Mouse (Mus musculus) embryonic facial prominence, embryonic 15.5 days (tissue): ENCODE data around the gene Olfr373. TPM values are rescaled to one million over a fixed set of nuclear protein-coding genes. Genes with fewer than 3 reads are reported as not detected.
"Not testable (repeated sequence)": the region's sequence is repeated elsewhere in the genome, so short reads cannot be mapped to it uniquely, and the experiment has no call there.

Experiments
- ATAC-seq: fragments of 200-750 bp; cut with Nextera tagmentation; 2 replicates; pipeline ENCODE4 v1.8.0; 2017; ENCODE audit warnings: low read depth, moderate TSS enrichment; ENCODE audit not compliant: insufficient number of reproducible peaks, low FRiP score, low TSS enrichment
- H3K27ac ChIP-seq: fragments of 300-500 bp; sonication (generic); replicated peaks from 2 replicates; pipeline ENCODE4 v1.5.1; 2015; ENCODE audit warnings: mild to moderate bottlenecking, inconsistent platforms
- H3K27me3 ChIP-seq: fragments of 300-500 bp; sonication (generic); 2 replicates; pipeline ENCODE4 v1.6.1; 2015; ENCODE audit warnings: inconsistent platforms
- H3K36me3 ChIP-seq: fragments of 300-500 bp; sonication (generic); 2 replicates; pipeline ENCODE4 v1.6.1; 2015; ENCODE audit warnings: mild to moderate bottlenecking, inconsistent platforms
- H3K4me1 ChIP-seq: fragments of 300-500 bp; sonication (generic); 2 replicates; pipeline ENCODE4 v1.6.1; 2015; ENCODE audit warnings: inconsistent platforms
- H3K4me2 ChIP-seq: fragments of 300-500 bp; sonication (generic); replicated peaks from 2 replicates; pipeline ENCODE4 v1.6.1; 2015; ENCODE audit warnings: mild to moderate bottlenecking, inconsistent platforms
- H3K4me3 ChIP-seq: fragments of 300-500 bp; sonication (generic); replicated peaks from 2 replicates; pipeline ENCODE4 v1.5.1; 2015; ENCODE audit warnings: mild to moderate bottlenecking, inconsistent platforms
- H3K9ac ChIP-seq: fragments of 300-500 bp; sonication (generic); 2 replicates; pipeline ENCODE4 v1.6.1; 2015; ENCODE audit warnings: inconsistent platforms
- H3K9me3 ChIP-seq: fragments of 300-500 bp; sonication (generic); replicated peaks from 2 replicates; pipeline ENCODE4 v1.6.1; 2016; ENCODE audit warnings: inconsistent platforms
- WGBS: fragments of 180-500 bp; shearing (Covaris S2); methylation state at CpG from one replicate; pipeline ENCODE4 v1.1.7; 2015; 5-methylcytosine and 5-hydroxymethylcytosine counted together
- polyA plus RNA-seq: library from polyadenylated mRNA; unstranded; fragments of >200 nt; fragmentation: Nextera tagmentation; extraction: Ambion mirVana; gene quantifications from 2 replicates; pipeline ENCODE4 v1.2.1, GENCODE M21; 2015

The Olfr373 gene
- polyA plus RNA-seq, 1 experiment from 2014 or later, result 0.17 TPM

- no peak overlapping the region for H3K4me2 ChIP-seq
- H3K9ac ChIP-seq, result no peak overlapping the region
- H3K27me3 ChIP-seq, result no peaks in the 10 kb centered on the region
- no peaks in the 10 kb centered on the region for H3K9me3 ChIP-seq
- H3K4me3 ChIP-seq, result no peak overlapping the region
- 73% methylated on average over 6 of the region's 6 CpGs for WGBS
- ATAC-seq, result no peak
- no peaks in the 10 kb centered on the region for H3K4me1 ChIP-seq
- no peaks in the 10 kb centered on the region for H3K36me3 ChIP-seq
- no peak overlapping the region for H3K27ac ChIP-seq
These were observed 27.9 kb downstream of the Olfr373 start for GRCm38 (mm10) chr8:72110876-72111275.

GRCm38 (mm10) chr8:72112486-72112885 lies 29.5 kb downstream of the Olfr373 start:
- 66% methylated on average over 3 of the region's 3 CpGs for WGBS
- no peaks in the 10 kb centered on the region for H3K4me1 ChIP-seq

GRCm38 (mm10) chr8:72115202-72115601 lies 32.2 kb downstream of the Olfr373 start:
- H3K4me1 ChIP-seq, result no peaks in the 10 kb centered on the region
- H3K4me3 ChIP-seq, result no peak overlapping the region
- no peak overlapping the region for H3K4me2 ChIP-seq
- no peak for ATAC-seq
- no peaks in the 10 kb centered on the region for H3K27me3 ChIP-seq
- H3K9ac ChIP-seq, result no peak overlapping the region
- H3K9me3 ChIP-seq, result no peaks in the 10 kb centered on the region
- no peaks in the 10 kb centered on the region for H3K36me3 ChIP-seq
- 81% methylated on average over 2 of the region's 2 CpGs for WGBS
- H3K27ac ChIP-seq, result no peak overlapping the region

More at GRCm38 (mm10) chr8:72112486-72112885, 29.5 kb downstream of the Olfr373 start:
- Histone ChIP-seq H3K9me3 (no peaks in the 10 kb centered on the region), H3K27me3 (no peaks in the 10 kb centered on the region), H3K9ac (no peak overlapping the region), H3K36me3 (no peaks in the 10 kb centered on the region), H3K4me2 (no peak overlapping the region), H3K4me3 (no peak overlapping the region), H3K27ac (no peak overlapping the region)
- no peak for ATAC-seq

- Histone ChIP-seq H3K4me3 (no peak overlapping the region), H3K27ac (no peak overlapping the region), H3K9ac (no peak overlapping the region), H3K9me3 (no peaks in the 10 kb centered on the region), H3K4me1 (no peaks in the 10 kb centered on the region), H3K27me3 (no peaks in the 10 kb centered on the region), H3K36me3 (no peaks in the 10 kb centered on the region), H3K4me2 (no peak overlapping the region)
- 61% methylated on average over 4 of the region's 4 CpGs for WGBS
- no peak for ATAC-seq
These were observed 35.6 kb downstream of the Olfr373 start for GRCm38 (mm10) chr8:72118616-72119015.

GRCm38 (mm10) chr8:72121486-72121885 lies 38.5 kb downstream of the Olfr373 start:
- H3K27ac ChIP-seq, H3K9ac ChIP-seq, H3K9me3 ChIP-seq, H3K4me3 ChIP-seq, H3K36me3 ChIP-seq, H3K4me2 ChIP-seq, H3K4me1 ChIP-seq, ATAC-seq, H3K27me3 ChIP-seq: not testable (repeated sequence)
- 47% methylated on average over 3 of the region's 3 CpGs for WGBS

GRCm38 (mm10) chr8:72121997-72122396 lies 39.0 kb downstream of the Olfr373 start:
- no peaks in the 10 kb centered on the region for H3K4me1 ChIP-seq
- no peaks in the 10 kb centered on the region for H3K27me3 ChIP-seq
- H3K9ac ChIP-seq, result no peak overlapping the region
- no peak overlapping the region for H3K27ac ChIP-seq
- H3K4me2 ChIP-seq, result no peak overlapping the region
- no peak overlapping the region for H3K4me3 ChIP-seq
- no peak for ATAC-seq
- H3K9me3 ChIP-seq, result no peaks in the 10 kb centered on the region
- 21% methylated on average over 1 of the region's 1 CpGs for WGBS
- H3K36me3 ChIP-seq, result no peaks in the 10 kb centered on the region

GRCm38 (mm10) chr8:72127834-72128233 lies 44.9 kb downstream of the Olfr373 start:
- Histone ChIP-seq H3K9me3 (no peaks in the 10 kb centered on the region), H3K4me2 (no peak overlapping the region)

GRCm38 (mm10) chr8:72131251-72131650 lies 48.3 kb downstream of the Olfr373 start:
- Histone ChIP-seq H3K27me3 (no peaks in the 10 kb centered on the region), H3K4me1 (peaks cover 4% of the 10 kb centered on the region; the same call in 1 of the 2 replicates), H3K9me3 (no peaks in the 10 kb centered on the region), H3K27ac (no peak overlapping the region), H3K4me2 (no peak overlapping the region), H3K36me3 (no peaks in the 10 kb centered on the region), H3K9ac (no peak overlapping the region), H3K4me3 (no peak overlapping the region)
- no peak for ATAC-seq
- 52% methylated on average over 2 of the region's 2 CpGs for WGBS

More at GRCm38 (mm10) chr8:72127834-72128233, 44.9 kb downstream of the Olfr373 start:
- Histone ChIP-seq H3K4me3 (no peak overlapping the region), H3K27ac (no peak overlapping the region), H3K4me1 (no peaks in the 10 kb centered on the region), H3K27me3 (no peaks in the 10 kb centered on the region), H3K9ac (no peak overlapping the region), H3K36me3 (no peaks in the 10 kb centered on the region)
- 85% methylated on average over 1 of the region's 1 CpGs for WGBS
- no peak for ATAC-seq

GRCm38 (mm10) chr8:72131901-72132300 lies 48.9 kb downstream of the Olfr373 start:
- Histone ChIP-seq H3K9me3 (no peaks in the 10 kb centered on the region), H3K4me3 (no peak overlapping the region), H3K27ac (no peak overlapping the region), H3K9ac (no peak overlapping the region), H3K27me3 (no peaks in the 10 kb centered on the region), H3K4me2 (no peak overlapping the region), H3K4me1 (peaks cover 7% of the 10 kb centered on the region), H3K36me3 (no peaks in the 10 kb centered on the region)
- no peak for ATAC-seq
- WGBS, result 65% methylated on average over 2 of the region's 2 CpGs

GRCm38 (mm10) chr8:72132417-72132816 lies 49.4 kb downstream of the Olfr373 start:
- Histone ChIP-seq H3K9ac (no peak overlapping the region), H3K27me3 (no peaks in the 10 kb centered on the region), H3K4me1 (peaks cover 12% of the 10 kb centered on the region), H3K9me3 (no peaks in the 10 kb centered on the region), H3K36me3 (no peaks in the 10 kb centered on the region), H3K4me2 (no peak overlapping the region), H3K27ac (no peak overlapping the region), H3K4me3 (no peak overlapping the region)
- no peak for ATAC-seq
- 74% methylated on average over 1 of the region's 1 CpGs for WGBS

- no peaks in the 10 kb centered on the region for H3K9me3 ChIP-seq
- no peak for ATAC-seq
- H3K27me3 ChIP-seq, result no peaks in the 10 kb centered on the region
- no peak overlapping the region for H3K4me2 ChIP-seq
- H3K4me1 ChIP-seq, result peaks cover 17% of the 10 kb centered on the region
- 68% methylated on average over 1 of the region's 1 CpGs for WGBS
- H3K9ac ChIP-seq, result no peak overlapping the region
- no peak overlapping the region for H3K4me3 ChIP-seq
- H3K36me3 ChIP-seq, result no peaks in the 10 kb centered on the region
- no peak overlapping the region; the same call in 1 of the 2 replicates for H3K27ac ChIP-seq
These were observed 49.9 kb downstream of the Olfr373 start for GRCm38 (mm10) chr8:72132891-72133290.

GRCm38 (mm10) chr8:72133507-72133906 lies 50.5 kb downstream of the Olfr373 start:
- peaks cover 21% of the 10 kb centered on the region for H3K4me1 ChIP-seq
- no peak overlapping the region for H3K27ac ChIP-seq
- no peak overlapping the region for H3K4me2 ChIP-seq
- no peaks in the 10 kb centered on the region for H3K9me3 ChIP-seq
- ATAC-seq, result no peak
- H3K36me3 ChIP-seq, result peaks cover 3% of the 10 kb centered on the region
- no peak overlapping the region for H3K4me3 ChIP-seq
- H3K9ac ChIP-seq, result no peak overlapping the region
- WGBS, result 58% methylated on average over 1 of the region's 1 CpGs
- no peaks in the 10 kb centered on the region for H3K27me3 ChIP-seq
